Mouse (Mus musculus) testis, adult 2 months (tissue): ENCODE results near the gene Irgc1. TPM values are rescaled to one million over a fixed set of nuclear protein-coding genes. Genes with fewer than 3 reads are reported as not detected.

Source experiments
- H3K27ac ChIP-seq: fragments of 200-500 bp; 2 replicates; pipeline ENCODE4 v1.5.1; 2012; ENCODE audit warnings: low read depth, low read length; ENCODE audit not compliant: control insufficient read depth, insufficient read depth
- H3K27me3 ChIP-seq: fragments of 200-500 bp; 2 replicates; pipeline ENCODE4 v1.6.1; 2012; ENCODE audit warnings: mild to moderate bottlenecking, low read length, moderate library complexity; ENCODE audit not compliant: control insufficient read depth, insufficient read depth
- H3K36me3 ChIP-seq: fragments of 200-500 bp; 2 replicates; pipeline ENCODE4 v1.6.1; 2012; ENCODE audit warnings: mild to moderate bottlenecking, low read length; ENCODE audit not compliant: control insufficient read depth, insufficient read depth
- H3K4me1 ChIP-seq: fragments of 200-500 bp; 2 replicates; pipeline ENCODE4 v1.6.1; 2012; ENCODE audit warnings: low read length; ENCODE audit not compliant: control insufficient read depth, insufficient read depth
- H3K4me3 ChIP-seq: fragments of 200-500 bp; 2 replicates; pipeline ENCODE4 v1.5.1; 2012; ENCODE audit warnings: low read depth, mild to moderate bottlenecking, low read length, moderate library complexity, mixed read lengths; ENCODE audit not compliant: control insufficient read depth
- CTCF ChIP-seq: fragments of 200-500 bp; IDR thresholded peaks from 2 replicates; pipeline ENCODE4 v1.5.1; 2012; ENCODE audit warnings: low read depth, mild to moderate bottlenecking, inconsistent platforms, low read length, moderate library complexity; ENCODE audit not compliant: control insufficient read depth, insufficient read depth, insufficient replicate concordance
- POLR2A ChIP-seq: fragments of 200-500 bp; IDR thresholded peaks from 2 replicates; pipeline ENCODE4 v1.6.1; 2012; ENCODE audit warnings: low read depth, mild to moderate bottlenecking, inconsistent platforms, low read length, moderate library complexity; ENCODE audit not compliant: control insufficient read depth
- polyA plus RNA-seq: library from polyadenylated mRNA; depleted of rRNA; stranded (reverse); fragments of >200 nt; gene quantifications from 2 replicates; pipeline ENCODE4 v1.2.3, GENCODE M21; 2012

Irgc1 gene
- polyA plus RNA-seq, 1 experiment, result 1,510 TPM

GRCm38 (mm10) chr7:24470356-24470755 lies 18.3 kb upstream of the Irgc1 start:
- no peaks in the 10 kb centered on the region for H3K36me3 ChIP-seq
- H3K4me1 ChIP-seq, result peaks cover 19% of the 10 kb centered on the region
- H3K4me3 ChIP-seq, result no peak overlapping the region
- no peak overlapping the region for H3K27ac ChIP-seq
- no peaks in the 10 kb centered on the region for H3K27me3 ChIP-seq
- TF ChIP-seq CTCF (no peak), POLR2A (no peak)

- no peak for TF ChIP-seq POLR2A
- peak; percentile 44; the same call in 1 of the 2 replicates for TF ChIP-seq CTCF
- Histone ChIP-seq H3K27me3 (no peaks in the 10 kb centered on the region), H3K36me3 (no peaks in the 10 kb centered on the region), H3K4me1 (peaks cover 8% of the 10 kb centered on the region), H3K4me3 (no peak overlapping the region), H3K27ac (no peak overlapping the region)
Measured at GRCm38 (mm10) chr7:24469126-24469525, 17.0 kb upstream of the Irgc1 start.

- no peak for TF ChIP-seq CTCF
- no peaks in the 10 kb centered on the region for H3K36me3 ChIP-seq
- H3K27ac ChIP-seq, result no peak overlapping the region
- peaks cover 8% of the 10 kb centered on the region for H3K4me1 ChIP-seq
- H3K27me3 ChIP-seq, result no peaks in the 10 kb centered on the region
- no peak overlapping the region for H3K4me3 ChIP-seq
Measured at GRCm38 (mm10) chr7:24467886-24468285, 15.8 kb upstream of the Irgc1 start.

- Histone ChIP-seq H3K27ac (no peak overlapping the region), H3K4me1 (peaks cover 5% of the 10 kb centered on the region), H3K36me3 (no peaks in the 10 kb centered on the region), H3K4me3 (no peak overlapping the region), H3K27me3 (no peaks in the 10 kb centered on the region)
- TF ChIP-seq POLR2A (no peak), CTCF (no peak)
Measured at GRCm38 (mm10) chr7:24466835-24467234, 14.7 kb upstream of the Irgc1 start.

- peaks cover 7% of the 10 kb centered on the region for H3K4me1 ChIP-seq
- no peak within 1 kb of the TSS for H3K4me3 ChIP-seq
- TF ChIP-seq CTCF, result no peak
- no peak for TF ChIP-seq POLR2A
- H3K27me3 ChIP-seq, result no peaks in the 10 kb centered on the region
- H3K27ac ChIP-seq, result no peak within 1 kb of the TSS
- H3K36me3 ChIP-seq, result no peaks in the 10 kb centered on the region
Measured at GRCm38 (mm10) chr7:24462388-24463319, 10.6 kb upstream of the Irgc1 start, which contains the start of gene Plaur. TSS of gene Plaur (plus strand) at chr7:24462484.

- no peak overlapping the region for H3K4me3 ChIP-seq
- no peak overlapping the region for H3K27ac ChIP-seq
- peaks cover 7% of the 10 kb centered on the region for H3K4me1 ChIP-seq
- H3K27me3 ChIP-seq, result no peaks in the 10 kb centered on the region
- TF ChIP-seq POLR2A (no peak), CTCF (no peak)
- no peaks in the 10 kb centered on the region for H3K36me3 ChIP-seq
Measured at GRCm38 (mm10) chr7:24461376-24462051, 9.4 kb upstream of the Irgc1 start.

- H3K27me3 ChIP-seq, result no peaks in the 10 kb centered on the region
- H3K36me3 ChIP-seq, result no peaks in the 10 kb centered on the region
- no peak overlapping the region for H3K4me3 ChIP-seq
- H3K4me1 ChIP-seq, result peaks cover 7% of the 10 kb centered on the region
- TF ChIP-seq POLR2A (no peak), CTCF (no peak)
- H3K27ac ChIP-seq, result no peak overlapping the region
Measured at GRCm38 (mm10) chr7:24459843-24460242, 7.7 kb upstream of the Irgc1 start.

- Histone ChIP-seq H3K4me1 (peaks cover 7% of the 10 kb centered on the region), H3K27ac (no peak overlapping the region), H3K4me3 (no peak overlapping the region), H3K27me3 (no peaks in the 10 kb centered on the region), H3K36me3 (no peaks in the 10 kb centered on the region)
- no peak for TF ChIP-seq CTCF
- no peak for TF ChIP-seq POLR2A
Measured at GRCm38 (mm10) chr7:24459440-24459839, 7.3 kb upstream of the Irgc1 start.
